Mouse (Mus musculus): Measurements from ENCODE around the gene Timm8b. TPM values are rescaled to one million over a fixed set of nuclear protein-coding genes. Genes with fewer than 3 reads are reported as not detected.
"Not testable (repeated sequence)": the region's sequence is repeated elsewhere in the genome, so short reads cannot be mapped to it uniquely, and the experiment has no call there.

Timm8b gene
- polyA plus RNA-seq, 1 experiment from 2014 or later: 397 TPM

DNA sequence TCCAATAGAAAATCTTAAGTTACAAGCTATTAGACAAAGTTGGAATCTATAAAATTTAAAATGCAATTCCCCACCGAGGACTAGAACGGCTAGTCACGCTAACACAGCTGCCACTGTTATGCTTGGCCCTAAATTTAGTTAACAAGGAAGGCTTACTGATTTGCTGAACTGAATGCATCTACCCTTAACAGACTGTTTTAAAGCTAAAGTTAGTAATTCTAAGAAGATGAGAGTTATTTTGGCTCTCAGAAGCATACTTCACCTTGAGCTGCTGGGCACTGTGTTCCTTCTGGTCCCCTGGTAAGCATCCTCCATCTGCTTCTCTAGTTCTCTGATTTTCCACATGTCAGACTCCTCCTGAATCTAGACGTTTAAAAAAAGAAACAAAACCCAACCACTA, 8.4 kb downstream of the Timm8b start:
- Histone ChIP-seq H3K9ac (replicated peaks) (no peak overlapping the region), H3K4me1 (replicated peaks) (peaks cover 23% of the 10 kb centered on the region), H3K4me2 (replicated peaks) (no peak overlapping the region), H3K36me3 (peaks cover 74% of the 10 kb centered on the region), H3K27ac (no peak overlapping the region), H3K4me3 (replicated peaks) (no peak overlapping the region), H3K27me3 (no peaks in the 10 kb centered on the region), H3K9me3 (no peaks in the 10 kb centered on the region)
- no peak for ATAC-seq
- 90% methylated on average over 4 of the region's 4 CpGs for WGBS

DNA sequence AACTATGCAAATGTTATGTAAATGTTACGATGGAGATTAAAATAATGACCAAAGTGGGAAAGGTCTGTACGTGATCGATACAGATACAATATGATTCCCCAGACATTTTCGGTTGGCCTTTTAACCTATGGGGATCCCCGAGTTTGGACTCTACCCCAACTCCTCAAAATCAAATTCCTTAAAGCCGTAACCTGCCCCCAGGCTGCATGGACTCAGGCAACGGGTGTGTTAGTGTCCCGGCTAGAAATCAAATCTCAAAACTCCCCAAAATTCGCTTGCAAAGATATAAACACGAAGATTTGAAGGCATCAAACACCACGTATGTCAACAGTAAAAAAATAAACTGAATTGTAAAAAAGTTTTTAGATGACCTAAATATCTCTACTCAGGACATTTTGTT, 12.5 kb downstream of the Timm8b start:
- H3K4me1 ChIP-seq (replicated peaks): peaks cover 26% of the 10 kb centered on the region
- peak overlapping the region; percentile 95 for H3K4me2 ChIP-seq (replicated peaks)
- ATAC-seq: no peak
- peaks cover 39% of the 10 kb centered on the region for H3K36me3 ChIP-seq
- no peaks in the 10 kb centered on the region for H3K9me3 ChIP-seq
- H3K27me3 ChIP-seq: no peaks in the 10 kb centered on the region
- WGBS: 42% methylated on average over 11 of the region's 11 CpGs
- no peak overlapping the region for H3K27ac ChIP-seq
- H3K9ac ChIP-seq (replicated peaks): peak overlapping the region; percentile 94
- H3K4me3 ChIP-seq (replicated peaks): peak overlapping the region; percentile 100

DNA sequence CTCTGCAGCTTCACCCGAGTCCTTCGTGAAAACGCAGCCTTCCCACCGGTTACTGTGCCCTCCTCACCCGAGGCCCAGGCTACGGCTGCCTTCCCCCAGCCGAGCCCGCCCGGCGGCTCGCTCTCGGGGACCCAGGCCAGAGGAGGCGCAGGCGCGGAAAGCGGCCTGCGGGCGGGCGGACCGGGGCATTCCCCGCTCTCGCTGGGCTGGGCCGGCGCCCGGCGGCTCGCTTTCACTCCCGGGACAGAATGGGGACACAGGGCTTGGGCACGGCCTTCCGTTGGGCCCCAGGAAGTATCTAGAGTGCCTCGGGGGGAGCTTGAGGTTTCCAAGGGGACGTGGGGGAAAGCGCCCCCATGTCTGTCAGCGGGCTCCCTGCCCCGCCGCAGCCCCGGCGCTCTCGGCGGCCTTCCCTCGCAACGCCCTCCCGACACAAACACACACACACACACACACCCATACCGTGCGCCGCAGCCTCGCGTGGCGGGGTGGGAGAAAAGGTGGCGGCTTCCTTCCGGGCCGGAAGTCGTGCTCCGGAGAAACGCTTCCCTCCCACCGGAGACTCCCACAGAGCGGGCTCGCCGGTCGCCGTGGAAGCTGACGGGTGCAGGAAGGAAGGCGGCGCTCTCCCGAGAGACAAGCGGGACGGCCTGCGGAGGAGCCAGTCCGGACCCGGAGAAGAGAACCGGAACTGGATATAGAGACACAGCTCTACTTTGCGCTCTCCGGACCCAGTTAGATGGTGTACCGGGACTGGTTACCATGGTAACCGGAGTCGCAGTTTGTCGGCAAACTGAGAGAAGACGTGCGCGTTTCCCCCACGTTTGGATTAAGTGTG, 13.3 kb downstream of the Timm8b start, which contains the start of the genes Pih1d2 and Nkapd1:
Gene Pih1d2 (plus strand): TSS at position 556 of the 838 bp plus-strand sequence.
Gene Nkapd1 (minus strand): TSS at position 699 of the 838 bp plus-strand sequence.
- Histone ChIP-seq H3K4me1 (replicated peaks) (peaks cover 26% of the 10 kb centered on the region), H3K9ac (replicated peaks) (peak within 1 kb of the TSS; percentile 94), H3K9me3 (no peaks in the 10 kb centered on the region), H3K36me3 (peaks cover 33% of the 10 kb centered on the region), H3K27me3 (no peaks in the 10 kb centered on the region), H3K4me2 (replicated peaks) (peak within 1 kb of the TSS; percentile 95), H3K4me3 (replicated peaks) (peak within 1 kb of the TSS; percentile 100), H3K27ac (peak within 1 kb of the TSS; percentile 95)
- WGBS: under 1% methylated on average over 64 of the region's 81 CpGs
- peak; percentile 97 for ATAC-seq

DNA sequence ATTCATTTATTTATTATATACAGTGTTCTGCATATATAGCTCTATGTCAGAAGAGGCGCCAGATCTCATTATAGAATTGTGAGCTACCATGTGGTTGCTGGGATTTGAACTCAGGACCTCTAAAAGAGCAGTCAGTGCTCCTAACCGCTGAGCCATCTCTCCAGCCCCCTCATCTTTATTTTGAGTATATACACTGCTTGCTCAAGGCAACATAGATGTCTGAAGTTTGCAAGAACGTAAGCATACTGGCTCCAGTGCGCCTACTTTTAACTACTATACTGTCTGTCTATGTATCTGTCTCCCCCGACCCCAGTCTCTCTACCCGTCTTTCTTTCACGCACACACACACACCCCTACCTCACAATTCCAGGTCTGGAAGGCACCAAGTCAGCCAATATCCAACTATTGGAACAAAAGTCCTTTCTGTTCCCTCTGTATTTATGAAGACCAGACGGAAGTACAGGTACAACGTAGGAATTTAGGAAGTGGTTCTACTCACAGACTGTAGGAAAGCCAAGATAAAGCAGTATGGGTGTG, 14.2 kb downstream of the Timm8b start:
- Histone ChIP-seq H3K27me3 (no peaks in the 10 kb centered on the region), H3K9ac (replicated peaks) (no peak overlapping the region), H3K27ac (no peak overlapping the region), H3K36me3 (peaks cover 24% of the 10 kb centered on the region), H3K4me3 (replicated peaks) (peak overlapping the region; percentile 100), H3K4me2 (replicated peaks) (peak overlapping the region; percentile 95), H3K9me3 (no peaks in the 10 kb centered on the region), H3K4me1 (replicated peaks) (peaks cover 26% of the 10 kb centered on the region)
- 62% methylated on average over 9 of the region's 9 CpGs for WGBS
- ATAC-seq: 0 out of 2 replicates have a peak, but pooled peaks have one; percentile 3

DNA sequence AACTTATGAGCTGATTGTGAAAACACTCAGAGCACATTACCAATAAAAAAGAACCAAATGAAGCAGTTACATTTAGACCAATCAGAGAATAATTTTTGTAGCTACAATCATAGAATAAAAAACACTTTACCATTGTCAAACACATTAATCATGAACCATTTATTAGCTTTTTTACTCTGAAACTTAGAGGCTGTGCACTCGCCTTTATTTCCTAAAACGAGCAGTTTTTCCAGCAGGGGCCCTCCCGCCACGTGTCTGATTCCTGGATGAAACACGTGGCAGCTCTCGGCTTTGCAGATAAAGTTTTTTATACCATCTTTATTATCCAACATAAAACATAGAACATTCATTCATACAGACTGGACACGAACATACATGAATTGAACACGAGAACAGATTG, 27.2 kb downstream of the Timm8b start:
- not testable (repeated sequence) for H3K9ac ChIP-seq (replicated peaks); H3K9me3 ChIP-seq; H3K4me1 ChIP-seq (replicated peaks); ATAC-seq; H3K4me2 ChIP-seq (replicated peaks); H3K27ac ChIP-seq; H3K4me3 ChIP-seq (replicated peaks); H3K27me3 ChIP-seq
- WGBS: 91% methylated on average over 6 of the region's 8 CpGs
- peaks cover 31% of the 10 kb centered on the region for H3K36me3 ChIP-seq

DNA sequence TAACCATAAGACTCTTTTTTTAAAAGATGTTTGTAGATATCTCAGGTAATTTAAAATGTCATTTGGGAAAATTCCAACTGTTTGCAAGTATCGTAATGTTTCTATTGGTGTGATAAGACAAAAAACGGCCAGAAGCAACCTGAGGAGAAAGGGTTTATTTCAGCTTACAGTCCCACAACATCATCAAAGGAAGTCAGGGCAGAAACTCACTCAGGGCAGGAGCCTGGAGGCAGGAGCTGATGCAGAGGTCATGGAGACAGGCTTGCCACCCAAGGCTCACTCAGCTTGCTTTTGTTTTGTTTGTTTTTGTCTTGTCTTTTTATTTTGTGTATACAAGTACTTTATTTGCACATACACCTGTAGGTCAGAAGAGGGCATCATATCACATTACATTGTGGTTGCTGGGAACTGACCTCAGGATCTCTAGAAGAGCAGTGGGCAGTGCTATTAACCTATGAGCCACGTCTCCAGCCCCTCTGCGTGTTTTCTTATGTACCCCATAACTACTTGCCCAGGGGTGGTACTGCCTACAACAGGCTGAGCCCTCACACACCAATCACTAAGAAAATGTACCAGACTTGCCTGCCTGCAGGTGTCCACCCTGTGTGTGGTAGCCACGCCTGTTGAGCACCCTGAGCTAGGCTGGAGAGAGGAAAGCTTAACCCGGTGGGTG, 28.4 kb downstream of the Timm8b start:
- Histone ChIP-seq H3K9ac (replicated peaks) (no peak overlapping the region), H3K4me2 (replicated peaks) (no peak overlapping the region), H3K9me3 (no peaks in the 10 kb centered on the region), H3K36me3 (peaks cover 40% of the 10 kb centered on the region), H3K27ac (no peak overlapping the region), H3K27me3 (no peaks in the 10 kb centered on the region), H3K4me1 (replicated peaks) (no peaks in the 10 kb centered on the region), H3K4me3 (replicated peaks) (no peak overlapping the region)
- 89% methylated on average over 6 of the region's 6 CpGs for WGBS
- ATAC-seq: no peak

DNA sequence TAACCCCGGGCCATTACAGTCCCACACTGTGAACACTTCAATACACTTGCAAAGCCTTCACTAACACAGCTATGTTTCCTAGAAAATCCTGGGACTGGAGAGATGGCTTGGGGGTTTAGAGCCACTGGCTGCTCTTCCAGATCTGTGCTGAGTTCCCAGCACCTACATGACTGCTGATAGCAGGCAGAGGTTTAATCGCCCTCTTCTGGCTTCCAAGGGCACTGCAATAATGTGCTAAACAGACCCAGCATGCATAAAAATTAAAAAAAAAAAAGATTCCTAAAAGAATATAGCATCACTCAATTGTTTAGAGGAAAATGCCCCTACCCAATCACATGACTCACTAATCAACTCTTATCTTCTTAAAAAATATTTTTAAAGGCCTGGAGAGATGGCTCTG, 29.3 kb downstream of the Timm8b start:
- H3K9ac ChIP-seq (replicated peaks): no peak overlapping the region
- H3K4me1 ChIP-seq (replicated peaks): no peaks in the 10 kb centered on the region
- H3K27me3 ChIP-seq: no peaks in the 10 kb centered on the region
- H3K27ac ChIP-seq: no peak overlapping the region
- H3K9me3 ChIP-seq: no peaks in the 10 kb centered on the region
- no peak overlapping the region for H3K4me3 ChIP-seq (replicated peaks)
- no peak for ATAC-seq
- 72% methylated on average over 2 of the region's 2 CpGs for WGBS
- no peak overlapping the region for H3K4me2 ChIP-seq (replicated peaks)
- peaks cover 46% of the 10 kb centered on the region for H3K36me3 ChIP-seq

DNA sequence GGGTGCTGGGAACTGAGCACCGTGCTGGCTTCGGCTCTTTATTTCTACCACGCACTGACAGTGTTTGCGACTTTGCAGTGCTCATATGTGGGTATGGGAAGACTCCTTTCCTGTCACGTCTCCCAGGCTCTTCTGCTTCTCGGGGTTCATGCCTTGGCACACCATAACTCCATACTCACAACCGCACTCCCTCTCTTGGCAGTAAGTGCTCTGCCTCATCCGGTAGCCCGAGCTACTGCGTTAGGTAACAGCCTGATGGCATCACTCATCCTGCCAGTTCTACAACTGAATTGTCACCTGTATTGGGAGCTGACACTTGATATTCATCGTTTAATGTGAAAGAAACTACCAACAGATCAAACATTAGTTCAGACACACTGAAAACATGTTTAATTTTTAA, 30.6 kb downstream of the Timm8b start:
- H3K4me2 ChIP-seq (replicated peaks): no peak overlapping the region
- H3K9me3 ChIP-seq: no peaks in the 10 kb centered on the region
- no peak overlapping the region for H3K4me3 ChIP-seq (replicated peaks)
- no peak overlapping the region for H3K9ac ChIP-seq (replicated peaks)
- no peaks in the 10 kb centered on the region for H3K27me3 ChIP-seq
- peaks cover 58% of the 10 kb centered on the region for H3K36me3 ChIP-seq
- H3K4me1 ChIP-seq (replicated peaks): no peaks in the 10 kb centered on the region
- 95% methylated on average over 11 of the region's 11 CpGs for WGBS
- no peak overlapping the region for H3K27ac ChIP-seq
- no peak for ATAC-seq

DNA sequence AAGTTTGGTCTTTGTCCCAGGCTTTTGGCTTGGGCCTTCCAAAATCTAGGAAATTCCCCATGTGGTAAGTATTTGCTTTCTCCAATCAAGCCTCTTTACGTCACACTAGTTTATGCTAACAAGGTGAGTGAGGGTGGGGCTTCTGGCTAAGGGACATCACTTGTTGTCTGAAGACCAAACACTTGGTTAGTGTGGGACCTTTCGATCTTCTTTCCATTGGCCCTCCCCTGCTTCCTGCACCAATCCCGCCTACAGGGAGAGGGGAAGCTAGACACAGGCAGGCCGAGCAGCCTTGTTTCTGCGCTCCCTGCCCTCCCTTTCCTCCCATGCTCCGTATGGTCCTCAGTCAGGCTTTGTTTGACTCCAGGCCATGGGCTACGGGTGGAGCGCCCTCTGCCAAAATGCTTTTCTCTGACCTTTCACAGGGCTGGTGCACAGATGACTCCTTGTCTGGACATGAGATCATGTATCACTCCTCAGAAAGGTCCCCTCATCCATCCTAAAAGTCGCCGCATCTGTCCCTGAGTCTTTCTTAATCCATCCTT, 43.2 kb downstream of the Timm8b start:
- 80% methylated on average over 10 of the region's 10 CpGs for WGBS
- H3K9me3 ChIP-seq: no peaks in the 10 kb centered on the region
- no peak overlapping the region for H3K27ac ChIP-seq
- peaks cover 93% of the 10 kb centered on the region for H3K36me3 ChIP-seq
- H3K4me2 ChIP-seq (replicated peaks): no peak overlapping the region
- ATAC-seq: no peak
- H3K9ac ChIP-seq (replicated peaks): no peak overlapping the region
- no peaks in the 10 kb centered on the region for H3K4me1 ChIP-seq (replicated peaks)
- no peaks in the 10 kb centered on the region for H3K27me3 ChIP-seq
- no peak overlapping the region for H3K4me3 ChIP-seq (replicated peaks)

DNA sequence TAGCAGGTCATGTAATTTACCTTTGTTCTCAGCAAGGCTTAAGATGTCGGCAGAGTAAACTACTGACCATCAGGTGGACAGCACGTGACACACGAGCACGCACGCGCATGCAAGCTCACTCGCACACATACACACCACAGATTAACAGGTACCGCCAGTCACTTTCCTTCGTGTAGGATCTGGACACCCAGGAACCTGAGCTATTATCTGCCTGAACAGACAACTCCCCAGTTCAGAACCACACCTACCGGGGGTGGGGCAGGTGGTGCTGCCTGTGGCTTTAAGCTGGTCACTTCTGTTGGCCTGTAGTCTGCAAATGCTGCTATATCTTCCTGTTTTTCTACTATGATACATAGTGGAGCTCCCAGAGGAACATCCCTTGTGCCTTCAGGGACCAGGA, 46.8 kb downstream of the Timm8b start:
- 96% methylated on average over 10 of the region's 10 CpGs for whole genome bisulfite sequencing
- Histone ChIP-seq H3K4me1 (replicated peaks) (no peaks in the 10 kb centered on the region), H3K4me3 (replicated peaks) (no peak overlapping the region), H3K4me2 (replicated peaks) (no peak overlapping the region), H3K9ac (replicated peaks) (no peak overlapping the region), H3K27me3 (no peaks in the 10 kb centered on the region), H3K36me3 (peaks cover 94% of the 10 kb centered on the region), H3K9me3 (no peaks in the 10 kb centered on the region), H3K27ac (no peak overlapping the region)
- no peak for ATAC-seq

Data from midbrain, embryonic 13.5 days (tissue).